Mouse (Mus musculus) midbrain, embryonic 14.5 days (tissue): Measurements from ENCODE around the gene Gimd1. TPM values are rescaled to one million over a fixed set of nuclear protein-coding genes. Genes with fewer than 3 reads are reported as not detected.

Experiments used
- ATAC-seq: fragments of 200-750 bp; cut with Nextera tagmentation; 2 replicates; pipeline ENCODE4 v1.8.0; 2017; ENCODE audit warnings: moderate number of reproducible peaks, moderate library complexity; ENCODE audit not compliant: low FRiP score, low TSS enrichment
- DNase-seq: peaks from one replicate; pipeline ENCODE4 v3.0.0-alpha.2; 2015
- H3K27ac ChIP-seq: fragments of 300-500 bp; sonication (generic); replicated peaks from 2 replicates; pipeline ENCODE4 v1.5.1; 2014; ENCODE audit warnings: mild to moderate bottlenecking, low read depth, low read length, moderate library complexity
- H3K27me3 ChIP-seq: fragments of 300-500 bp; sonication (generic); 2 replicates; pipeline ENCODE4 v1.6.1; 2014; ENCODE audit warnings: low read length, control low read depth, mixed read lengths; ENCODE audit not compliant: control insufficient read depth, insufficient read depth
- H3K36me3 ChIP-seq: fragments of 300-500 bp; sonication (generic); 2 replicates; pipeline ENCODE4 v1.6.1; 2014; ENCODE audit warnings: low read length, control low read depth; ENCODE audit not compliant: control insufficient read depth, insufficient read depth
- H3K4me1 ChIP-seq: fragments of 300-500 bp; sonication (generic); 2 replicates; pipeline ENCODE4 v1.6.1; 2014; ENCODE audit warnings: mild to moderate bottlenecking, antibody characterized with exemption, low read length, control low read depth; ENCODE audit not compliant: control insufficient read depth, insufficient read depth
- H3K4me2 ChIP-seq: fragments of 300-500 bp; sonication (generic); 2 replicates; pipeline ENCODE4 v1.6.1; 2014; ENCODE audit warnings: mild to moderate bottlenecking, low read length, moderate library complexity
- H3K4me3 ChIP-seq: fragments of 300-500 bp; sonication (generic); replicated peaks from 2 replicates; pipeline ENCODE4 v1.5.1; 2014; ENCODE audit warnings: low read depth, low read length
- H3K9ac ChIP-seq: fragments of 300-500 bp; sonication (generic); replicated peaks from 2 replicates; pipeline ENCODE4 v1.6.1; 2014; ENCODE audit warnings: mild to moderate bottlenecking, low read length, moderate library complexity
- H3K9me3 ChIP-seq: fragments of 300-500 bp; sonication (generic); 2 replicates; pipeline ENCODE4 v1.6.1; 2016; ENCODE audit warnings: low read length, control low read depth, mixed read lengths; ENCODE audit not compliant: control insufficient read depth
- WGBS: fragments of 180-500 bp; shearing (Covaris S2); extraction: QIAGEN DNeasy Blood & Tissue Kit; methylation state at CpG from one replicate; pipeline ENCODE4 v1.1.7; 2014; 5-methylcytosine and 5-hydroxymethylcytosine counted together
- polyA plus RNA-seq: library from polyadenylated mRNA; unstranded; fragments of >200 nt; fragmentation: Nextera tagmentation; extraction: Ambion mirVana; gene quantifications from 2 replicates; pipeline ENCODE4 v1.2.1, GENCODE M21; 2014

Gene Gimd1
- polyA plus RNA-seq, 1 experiment from 2014 or later = not detected

- H3K9me3 ChIP-seq = no peaks in the 10 kb centered on the region
- DNase-seq (no peak), ATAC-seq (no peak)
- H3K27me3 ChIP-seq = no peaks in the 10 kb centered on the region
- no peak overlapping the region for H3K27ac ChIP-seq
- H3K36me3 ChIP-seq = no peaks in the 10 kb centered on the region
- 95% methylated on average over 3 of the region's 3 CpGs for WGBS
- no peak overlapping the region for H3K4me3 ChIP-seq
- H3K4me2 ChIP-seq = no peak overlapping the region
- no peaks in the 10 kb centered on the region for H3K4me1 ChIP-seq
- H3K9ac ChIP-seq = no peak overlapping the region
These were observed 7.5 kb downstream of the Gimd1 start for GRCm38 (mm10) chr3:132637080-132637479.

DNA sequence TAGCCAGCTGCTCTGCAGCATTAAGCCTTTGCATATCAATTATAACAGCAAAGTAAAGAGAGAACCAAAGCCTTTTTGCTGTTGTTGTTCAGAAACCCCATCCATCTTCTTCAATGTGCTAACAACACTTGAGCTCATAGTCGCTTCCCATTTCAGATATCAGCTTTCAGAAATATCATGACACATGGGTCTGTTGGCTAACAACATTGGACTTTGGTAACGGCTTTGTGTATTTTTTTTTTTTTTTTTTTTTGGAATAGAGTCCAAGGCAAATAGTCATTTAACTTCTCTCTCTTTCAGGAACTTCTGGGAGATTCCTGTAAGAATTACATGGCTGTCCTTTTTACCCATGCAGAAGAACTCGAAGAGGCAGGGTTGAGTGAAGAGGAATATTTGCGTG, 14.5 kb downstream of the Gimd1 start:
- 89% methylated on average over 4 of the region's 4 CpGs for WGBS
- no peak overlapping the region for H3K4me3 ChIP-seq
- no peaks in the 10 kb centered on the region for H3K4me1 ChIP-seq
- ATAC-seq (no peak), DNase-seq (no peak)
- H3K4me2 ChIP-seq = no peak overlapping the region
- H3K36me3 ChIP-seq = no peaks in the 10 kb centered on the region
- H3K27me3 ChIP-seq = no peaks in the 10 kb centered on the region
- H3K27ac ChIP-seq = no peak overlapping the region
- no peaks in the 10 kb centered on the region for H3K9me3 ChIP-seq
- no peak overlapping the region for H3K9ac ChIP-seq

- no peak for ATAC-seq
- Histone ChIP-seq H3K4me1 (no peaks in the 10 kb centered on the region), H3K4me2 (no peak overlapping the region), H3K4me3 (no peak overlapping the region), H3K27ac (no peak overlapping the region), H3K27me3 (no peaks in the 10 kb centered on the region), H3K36me3 (no peaks in the 10 kb centered on the region), H3K9me3 (no peaks in the 10 kb centered on the region), H3K9ac (no peak overlapping the region)
- DNase-seq = no peak
- 40% methylated on average over 1 of the region's 1 CpGs for WGBS
These were observed 17.2 kb downstream of the Gimd1 start for GRCm38 (mm10) chr3:132646814-132647213.

DNA sequence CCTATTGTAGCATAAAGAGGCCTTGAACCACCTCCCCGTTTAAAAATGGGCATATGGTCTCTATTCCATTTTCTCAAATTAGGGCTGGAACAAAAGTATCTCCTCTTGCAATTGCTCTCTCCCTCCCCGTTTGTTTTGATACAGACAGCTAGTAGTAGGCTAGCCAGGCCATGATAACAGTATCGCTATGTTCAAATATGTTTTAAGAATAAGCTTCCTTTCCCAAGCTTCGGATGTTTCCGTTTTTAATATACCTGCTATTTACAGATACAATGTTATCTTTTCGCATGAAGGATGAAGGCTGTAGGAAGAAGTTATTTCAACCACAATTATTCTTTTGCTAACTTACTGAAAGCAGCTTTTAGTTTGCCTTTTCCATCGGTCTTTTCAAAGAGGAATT, 19.7 kb downstream of the Gimd1 start:
- 88% methylated on average over 7 of the region's 7 CpGs for WGBS
- Histone ChIP-seq H3K4me3 (no peak overlapping the region), H3K4me1 (no peaks in the 10 kb centered on the region), H3K9me3 (no peaks in the 10 kb centered on the region), H3K27me3 (no peaks in the 10 kb centered on the region), H3K27ac (no peak overlapping the region), H3K36me3 (no peaks in the 10 kb centered on the region), H3K4me2 (no peak overlapping the region), H3K9ac (no peak overlapping the region)
- DNase-seq = no peak
- ATAC-seq = no peak

GRCm38 (mm10) chr3:132650191-132650590, 20.6 kb downstream of the Gimd1 start:
- H3K4me2 ChIP-seq = no peak overlapping the region
- WGBS = 89% methylated on average over 5 of the region's 5 CpGs
- H3K9ac ChIP-seq = no peak overlapping the region
- H3K36me3 ChIP-seq = no peaks in the 10 kb centered on the region
- no peaks in the 10 kb centered on the region for H3K4me1 ChIP-seq
- ATAC-seq (no peak), DNase-seq (no peak)
- H3K27me3 ChIP-seq = no peaks in the 10 kb centered on the region
- no peaks in the 10 kb centered on the region for H3K9me3 ChIP-seq
- no peak overlapping the region for H3K4me3 ChIP-seq
- H3K27ac ChIP-seq = no peak overlapping the region

DNA sequence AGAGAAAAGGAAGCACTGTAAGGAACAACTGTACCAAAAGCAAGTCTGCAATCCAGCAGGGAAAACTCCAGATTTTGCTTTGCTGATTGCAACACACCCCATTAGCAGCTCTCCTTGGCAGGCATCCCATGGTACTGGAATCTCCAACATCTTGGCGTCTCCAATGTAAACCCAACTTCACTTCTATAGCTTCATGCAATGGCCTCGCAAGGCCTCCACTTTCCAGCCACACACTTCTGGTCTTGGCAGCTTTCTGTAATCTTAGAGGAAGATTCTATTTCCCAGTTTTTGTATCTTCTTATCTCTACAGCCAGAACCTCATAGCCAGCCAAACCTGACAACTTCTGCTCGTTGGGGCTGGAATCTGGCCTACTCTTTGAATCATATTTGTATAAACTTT, 22.2 kb downstream of the Gimd1 start:
- ATAC-seq = no peak
- Histone ChIP-seq H3K36me3 (no peaks in the 10 kb centered on the region), H3K4me2 (no peak overlapping the region), H3K4me3 (no peak overlapping the region), H3K27ac (no peak overlapping the region), H3K27me3 (no peaks in the 10 kb centered on the region), H3K9me3 (no peaks in the 10 kb centered on the region), H3K9ac (no peak overlapping the region), H3K4me1 (no peaks in the 10 kb centered on the region)
- DNase-seq = no peak
- WGBS = 92% methylated on average over 3 of the region's 3 CpGs

GRCm38 (mm10) chr3:132653959-132654358, 24.3 kb downstream of the Gimd1 start:
- H3K27ac ChIP-seq = no peak overlapping the region
- WGBS = 88% methylated on average over 7 of the region's 7 CpGs
- H3K4me3 ChIP-seq = no peak overlapping the region

GRCm38 (mm10) chr3:132655955-132656354, 26.3 kb downstream of the Gimd1 start:
- no peaks in the 10 kb centered on the region for H3K27me3 ChIP-seq
- H3K36me3 ChIP-seq = peaks cover 24% of the 10 kb centered on the region
- no peak overlapping the region for H3K4me2 ChIP-seq
- DNase-seq (no peak), ATAC-seq (no peak)
- no peak overlapping the region for H3K4me3 ChIP-seq
- no peaks in the 10 kb centered on the region for H3K9me3 ChIP-seq
- H3K4me1 ChIP-seq = no peaks in the 10 kb centered on the region
- WGBS = 65% methylated on average over 2 of the region's 2 CpGs
- H3K9ac ChIP-seq = no peak overlapping the region
- no peak overlapping the region for H3K27ac ChIP-seq

More at GRCm38 (mm10) chr3:132653959-132654358, 24.3 kb downstream of the Gimd1 start:
- Histone ChIP-seq H3K36me3 (peaks cover 5% of the 10 kb centered on the region), H3K4me1 (no peaks in the 10 kb centered on the region), H3K9ac (no peak overlapping the region), H3K27me3 (no peaks in the 10 kb centered on the region), H3K9me3 (no peaks in the 10 kb centered on the region), H3K4me2 (no peak overlapping the region)
- ATAC-seq (no peak), DNase-seq (no peak)

DNA sequence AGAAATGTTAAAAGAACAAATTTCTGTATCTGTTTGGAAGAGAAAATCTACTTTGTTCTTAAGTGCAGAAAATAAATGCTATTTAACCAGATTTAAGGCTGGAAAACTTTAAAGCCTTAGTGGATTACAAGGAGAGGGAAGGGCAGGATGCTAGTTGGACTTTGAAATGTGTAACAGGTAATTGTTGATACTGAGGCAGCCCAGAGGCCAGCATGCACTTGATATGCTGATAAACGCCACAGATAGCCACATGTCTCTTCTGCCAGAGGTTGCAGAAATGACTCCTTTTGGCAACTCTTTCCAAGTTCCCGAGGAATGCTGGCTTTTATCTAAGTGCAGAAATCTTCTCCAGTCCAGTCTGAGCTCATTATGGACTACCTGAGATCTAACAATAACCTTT, 47.9 kb downstream of the Gimd1 start:
- H3K27me3 ChIP-seq = no peaks in the 10 kb centered on the region
- no peak overlapping the region for H3K4me2 ChIP-seq
- 94% methylated on average over 2 of the region's 2 CpGs for WGBS
- no peak overlapping the region for H3K9ac ChIP-seq
- ATAC-seq = no peak
- peaks cover 2% of the 10 kb centered on the region for H3K4me1 ChIP-seq
- peaks cover 30% of the 10 kb centered on the region for H3K36me3 ChIP-seq
- no peak overlapping the region for H3K27ac ChIP-seq
- DNase-seq = no peak
- H3K9me3 ChIP-seq = no peaks in the 10 kb centered on the region
- H3K4me3 ChIP-seq = no peak overlapping the region
